Mouse (Mus musculus): ENCODE data around the gene Borcs5. TPM values are rescaled to one million over a fixed set of nuclear protein-coding genes. Genes with fewer than 3 reads are reported as not detected.
A peak's percentile ranks its signal among the peaks of the same experiment; 100 is the strongest.

Gene Borcs5
- polyA plus RNA-seq, 1 experiment from 2014 or later, result 28.3 TPM

DNA sequence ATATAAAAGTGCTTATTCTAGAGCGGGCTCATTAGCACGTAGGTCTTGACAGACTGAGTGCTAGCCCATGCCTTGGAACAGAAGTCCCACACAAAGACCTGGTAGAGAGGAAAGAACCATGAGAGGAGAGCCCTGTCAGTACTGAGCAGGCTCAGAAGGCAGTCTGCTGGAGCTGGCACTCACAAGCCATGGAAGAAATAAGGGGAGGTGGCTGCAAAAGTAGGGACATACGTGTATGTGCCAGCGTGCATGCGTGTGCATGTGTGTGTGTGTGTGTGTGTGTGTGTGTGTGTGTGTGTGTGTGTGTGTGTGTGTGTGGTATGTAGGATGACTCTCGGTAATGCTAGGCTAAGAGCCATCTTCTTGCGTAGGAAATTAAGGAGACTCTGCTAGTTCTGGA, 84.0 kb downstream of the Borcs5 start:
- Histone ChIP-seq H3K4me2 (no peak overlapping the region), H3K36me3 (ENCODE audit: control insufficient read depth, insufficient read depth, low read length) (peaks cover 9% of the 10 kb centered on the region), H3K9me3 (ENCODE audit: control insufficient read depth, low read length) (no peaks in the 10 kb centered on the region), H3K4me3 (ENCODE audit: low read depth, low read length) (no peak overlapping the region), H3K9ac (ENCODE audit: low read length) (no peak overlapping the region), H3K27me3 (ENCODE audit: control insufficient read depth, insufficient read depth, low read length) (no peaks in the 10 kb centered on the region), H3K27ac (ENCODE audit: low read depth, low read length) (no peak overlapping the region), H3K4me1 (ENCODE audit: control insufficient read depth, insufficient read depth, low read length) (no peaks in the 10 kb centered on the region)
- ATAC-seq (ENCODE audit: low FRiP score) (no peak), DNase-seq (ENCODE audit: low spot score, missing footprints) (no peak)
- 97% methylated on average over 7 of the region's 7 CpGs for WGBS

DNA sequence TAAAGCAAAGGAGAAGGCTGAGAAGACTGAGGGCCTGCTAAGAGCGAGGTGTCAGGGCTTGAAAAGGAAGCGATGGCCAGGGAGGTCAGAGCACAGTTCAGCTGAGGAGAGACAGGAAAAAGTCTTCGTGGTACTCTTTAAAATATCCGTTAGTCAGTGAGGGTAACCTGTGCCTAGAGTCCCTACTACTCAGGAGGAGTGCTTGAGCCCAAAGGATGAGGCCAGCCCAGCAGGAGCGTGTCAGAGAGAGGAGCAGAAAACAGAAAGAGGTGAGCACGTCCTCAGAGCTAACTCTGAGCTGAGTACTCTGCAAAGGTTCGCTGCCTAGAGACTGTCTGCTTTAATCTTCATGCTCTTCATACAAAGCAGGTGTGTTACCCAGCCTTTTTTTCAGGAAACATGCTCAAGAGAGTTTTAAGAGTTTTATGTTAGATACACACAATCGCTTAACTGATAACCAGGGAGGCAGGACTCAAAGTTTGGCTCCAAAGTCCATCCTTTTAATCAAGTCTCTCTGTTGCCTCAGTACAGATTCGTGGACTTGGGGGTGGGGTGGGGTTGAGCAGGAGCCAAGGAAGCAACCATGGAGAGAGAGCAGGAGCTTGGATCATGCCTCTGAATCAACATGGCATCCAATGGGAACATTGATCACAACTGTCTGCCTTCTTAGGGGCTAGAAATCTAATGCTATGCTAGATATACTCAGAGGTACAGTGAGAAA, 84.7 kb downstream of the Borcs5 start:
- no peaks in the 10 kb centered on the region for H3K9me3 ChIP-seq (ENCODE audit: control insufficient read depth, low read length)
- 91% methylated on average over 9 of the region's 9 CpGs for WGBS
- peaks cover 5% of the 10 kb centered on the region; the same call in 1 of the 2 replicates for H3K36me3 ChIP-seq (ENCODE audit: control insufficient read depth, insufficient read depth, low read length)
- no peaks in the 10 kb centered on the region for H3K27me3 ChIP-seq (ENCODE audit: control insufficient read depth, insufficient read depth, low read length)
- ATAC-seq (ENCODE audit: low FRiP score) (no peak), DNase-seq (ENCODE audit: low spot score, missing footprints) (no peak)
- H3K4me1 ChIP-seq (ENCODE audit: control insufficient read depth, insufficient read depth, low read length), result no peaks in the 10 kb centered on the region
- H3K27ac ChIP-seq (ENCODE audit: low read depth, low read length), result no peak overlapping the region
- no peak overlapping the region for H3K9ac ChIP-seq (ENCODE audit: low read length)
- no peak overlapping the region for H3K4me2 ChIP-seq
- no peak overlapping the region for H3K4me3 ChIP-seq (ENCODE audit: low read depth, low read length)

DNA sequence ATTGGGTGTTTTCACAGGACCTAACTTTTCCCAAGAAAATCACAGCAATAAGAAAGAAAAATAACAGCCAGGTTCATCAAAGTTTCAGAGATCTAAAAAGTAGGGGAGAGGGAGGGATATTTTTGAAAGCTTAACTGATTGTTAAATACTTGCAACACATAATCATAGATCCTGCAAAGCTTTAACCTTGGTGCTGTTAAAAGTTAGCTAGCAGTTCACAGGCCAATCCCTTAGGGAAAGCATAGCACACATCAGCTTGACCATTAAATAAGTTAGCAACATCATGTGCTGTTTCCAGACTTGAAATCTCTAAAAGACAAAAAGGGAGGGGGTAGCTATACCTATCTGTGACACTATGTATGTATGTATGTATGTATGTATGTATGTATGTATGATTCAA, 86.1 kb downstream of the Borcs5 start:
- Histone ChIP-seq H3K27ac (ENCODE audit: low read depth, low read length) (no peak overlapping the region), H3K36me3 (ENCODE audit: control insufficient read depth, insufficient read depth, low read length) (peaks cover 3% of the 10 kb centered on the region; the same call in 1 of the 2 replicates), H3K4me1 (ENCODE audit: control insufficient read depth, insufficient read depth, low read length) (no peaks in the 10 kb centered on the region), H3K9me3 (ENCODE audit: control insufficient read depth, low read length) (no peaks in the 10 kb centered on the region), H3K27me3 (ENCODE audit: control insufficient read depth, insufficient read depth, low read length) (no peaks in the 10 kb centered on the region), H3K9ac (ENCODE audit: low read length) (no peak overlapping the region), H3K4me2 (no peak overlapping the region), H3K4me3 (ENCODE audit: low read depth, low read length) (no peak overlapping the region)
- ATAC-seq (ENCODE audit: low FRiP score) (no peak), DNase-seq (ENCODE audit: low spot score, missing footprints) (no peak)

DNA sequence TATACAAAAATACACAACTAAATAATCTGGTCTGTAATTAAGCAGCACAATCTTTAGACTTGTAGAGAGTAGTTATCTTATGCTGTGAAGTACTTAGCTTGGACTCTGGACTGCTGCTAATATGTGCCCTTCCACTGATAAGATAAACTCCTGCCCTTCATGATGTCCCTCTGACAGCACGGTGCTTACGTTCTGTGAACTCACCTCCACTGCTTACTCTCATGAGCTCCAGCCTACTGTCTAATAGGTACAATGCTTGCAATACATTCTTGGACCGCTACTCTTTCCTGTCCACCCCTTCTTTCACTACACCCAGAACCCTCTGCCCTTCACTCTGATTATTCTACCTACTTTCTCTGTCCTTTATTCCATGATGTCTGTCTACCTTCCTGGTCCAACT, 91.7 kb downstream of the Borcs5 start:
- no peaks in the 10 kb centered on the region for H3K36me3 ChIP-seq (ENCODE audit: control insufficient read depth, insufficient read depth, low read length)
- H3K4me3 ChIP-seq (ENCODE audit: low read depth, low read length), result no peak overlapping the region
- H3K9me3 ChIP-seq (ENCODE audit: control insufficient read depth, low read length), result no peaks in the 10 kb centered on the region
- DNase-seq (ENCODE audit: low spot score, missing footprints), result peak; percentile 66
- no peak overlapping the region for H3K27ac ChIP-seq (ENCODE audit: low read depth, low read length)
- no peaks in the 10 kb centered on the region for H3K27me3 ChIP-seq (ENCODE audit: control insufficient read depth, insufficient read depth, low read length)
- H3K4me1 ChIP-seq (ENCODE audit: control insufficient read depth, insufficient read depth, low read length), result no peaks in the 10 kb centered on the region
- no peak for ATAC-seq (ENCODE audit: low FRiP score)
- no peak overlapping the region for H3K4me2 ChIP-seq
- no peak overlapping the region for H3K9ac ChIP-seq (ENCODE audit: low read length)
- WGBS, result 96% methylated on average over 3 of the region's 3 CpGs

DNA sequence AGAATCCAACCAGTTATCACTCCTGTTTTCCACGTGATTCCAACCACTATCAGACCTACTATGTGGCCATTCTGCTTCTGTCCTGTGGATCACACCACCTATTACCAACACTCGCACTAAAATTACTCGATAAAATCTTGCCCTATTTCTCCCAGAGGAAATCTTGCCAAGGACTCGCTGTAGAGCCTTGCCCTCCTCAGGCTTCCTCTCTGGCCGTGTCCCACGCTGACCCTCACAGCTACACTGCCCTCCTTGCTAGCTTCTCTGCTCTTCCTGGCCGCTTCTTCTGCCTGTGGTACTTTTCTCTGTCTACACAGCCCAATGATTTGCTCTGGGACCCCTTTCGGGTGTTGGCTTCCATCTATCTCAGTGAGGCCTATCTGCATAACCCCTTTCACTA, 93.5 kb downstream of the Borcs5 start:
- Histone ChIP-seq H3K9me3 (ENCODE audit: control insufficient read depth, low read length) (no peaks in the 10 kb centered on the region), H3K36me3 (ENCODE audit: control insufficient read depth, insufficient read depth, low read length) (no peaks in the 10 kb centered on the region; the same call in 1 of the 2 replicates), H3K27me3 (ENCODE audit: control insufficient read depth, insufficient read depth, low read length) (no peaks in the 10 kb centered on the region), H3K4me1 (ENCODE audit: control insufficient read depth, insufficient read depth, low read length) (no peaks in the 10 kb centered on the region), H3K4me2 (no peak overlapping the region), H3K9ac (ENCODE audit: low read length) (no peak overlapping the region), H3K27ac (ENCODE audit: low read depth, low read length) (no peak overlapping the region), H3K4me3 (ENCODE audit: low read depth, low read length) (no peak overlapping the region)
- 92% methylated on average over 8 of the region's 8 CpGs for WGBS
- DNase-seq (ENCODE audit: low spot score, missing footprints), result peak; percentile 54
- no peak for ATAC-seq (ENCODE audit: low FRiP score)

DNA sequence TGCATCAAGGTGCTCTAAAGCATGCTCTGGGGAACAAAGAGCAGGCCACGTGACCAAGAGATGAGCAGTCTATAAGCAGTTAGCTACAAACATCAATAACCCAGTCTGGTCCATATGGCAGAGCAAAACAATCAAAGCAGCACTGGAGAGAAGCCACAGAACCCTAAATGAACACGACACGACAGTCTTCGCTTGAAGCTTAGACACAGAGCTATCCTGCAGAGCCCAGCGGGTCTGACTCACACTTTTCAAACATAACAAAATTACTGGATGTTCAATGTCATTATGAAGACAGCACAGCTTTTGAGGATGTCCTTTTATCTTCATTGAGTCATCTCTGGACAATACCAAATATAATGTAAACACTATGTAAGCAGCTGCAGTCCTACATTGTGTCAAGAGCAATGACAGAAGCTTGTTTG, 94.5 kb downstream of the Borcs5 start:
- H3K4me2 ChIP-seq, result no peak overlapping the region
- DNase-seq (ENCODE audit: low spot score, missing footprints), result peak; percentile 67
- H3K4me3 ChIP-seq (ENCODE audit: low read depth, low read length), result no peak overlapping the region
- WGBS, result 77% methylated on average over 5 of the region's 5 CpGs
- no peak for ATAC-seq (ENCODE audit: low FRiP score)
- H3K4me1 ChIP-seq (ENCODE audit: control insufficient read depth, insufficient read depth, low read length), result no peaks in the 10 kb centered on the region
- H3K9me3 ChIP-seq (ENCODE audit: control insufficient read depth, low read length), result no peaks in the 10 kb centered on the region
- peaks cover 2% of the 10 kb centered on the region for H3K36me3 ChIP-seq (ENCODE audit: control insufficient read depth, insufficient read depth, low read length)
- H3K27ac ChIP-seq (ENCODE audit: low read depth, low read length), result no peak overlapping the region
- H3K27me3 ChIP-seq (ENCODE audit: control insufficient read depth, insufficient read depth, low read length), result no peaks in the 10 kb centered on the region
- H3K9ac ChIP-seq (ENCODE audit: low read length), result no peak overlapping the region

DNA sequence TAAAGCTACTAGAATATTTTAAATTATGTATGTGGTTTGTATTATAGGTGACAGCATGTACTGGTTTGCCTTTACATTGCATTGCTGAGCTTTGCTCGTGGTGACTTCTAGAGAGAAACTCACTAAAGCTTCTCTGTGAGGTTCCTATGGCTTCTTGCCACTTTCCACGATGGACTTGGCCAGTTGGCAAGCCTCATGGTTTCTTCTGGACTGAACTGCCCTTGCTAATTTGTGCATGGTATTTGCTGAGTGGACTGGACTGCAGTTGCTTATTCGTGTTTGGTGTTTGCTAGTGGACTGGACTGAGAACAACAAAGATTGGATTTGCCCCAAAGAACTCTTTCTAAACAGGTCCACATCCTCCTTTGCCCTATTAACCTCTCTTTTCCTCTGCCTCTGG, 97.5 kb downstream of the Borcs5 start:
- H3K36me3 ChIP-seq (ENCODE audit: control insufficient read depth, insufficient read depth, low read length), result peaks cover 8% of the 10 kb centered on the region
- WGBS, result 87% methylated on average over 3 of the region's 3 CpGs
- DNase-seq (ENCODE audit: low spot score, missing footprints), result peak; percentile 77

DNA sequence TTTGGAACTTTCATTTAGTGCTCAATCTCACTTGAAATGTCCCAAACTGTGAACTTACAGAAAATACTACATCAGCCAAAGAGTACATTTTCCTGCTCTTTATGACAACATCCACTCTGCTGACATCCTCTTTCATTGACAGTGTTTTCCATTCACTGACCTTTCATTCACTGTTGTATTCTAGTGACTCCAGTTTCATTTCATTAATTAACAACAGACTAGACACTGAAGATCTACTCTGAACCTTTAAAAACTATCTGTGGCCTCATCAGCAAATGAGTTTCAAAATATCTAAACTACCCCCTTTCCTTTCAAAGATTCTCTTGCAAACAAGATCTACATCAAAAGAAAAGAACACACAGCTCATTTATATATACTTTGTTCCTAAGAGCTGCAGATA, 104.3 kb downstream of the Borcs5 start:
- H3K4me3 ChIP-seq (ENCODE audit: low read depth, low read length), result no peak overlapping the region
- H3K9ac ChIP-seq (ENCODE audit: low read length), result no peak overlapping the region
- peaks cover 8% of the 10 kb centered on the region; the same call in 1 of the 2 replicates for H3K36me3 ChIP-seq (ENCODE audit: control insufficient read depth, insufficient read depth, low read length)
- H3K9me3 ChIP-seq (ENCODE audit: control insufficient read depth, low read length), result no peaks in the 10 kb centered on the region
- DNase-seq (ENCODE audit: low spot score, missing footprints), result no peak
- ATAC-seq (ENCODE audit: low FRiP score), result no peak
- no peak overlapping the region for H3K27ac ChIP-seq (ENCODE audit: low read depth, low read length)
- H3K4me2 ChIP-seq, result no peak overlapping the region
- no peaks in the 10 kb centered on the region for H3K27me3 ChIP-seq (ENCODE audit: control insufficient read depth, insufficient read depth, low read length)
- no peaks in the 10 kb centered on the region for H3K4me1 ChIP-seq (ENCODE audit: control insufficient read depth, insufficient read depth, low read length)

More for the DNA sequence above, 97.5 kb downstream of the Borcs5 start:
- Histone ChIP-seq H3K9me3 (ENCODE audit: control insufficient read depth, low read length) (no peaks in the 10 kb centered on the region), H3K9ac (ENCODE audit: low read length) (no peak overlapping the region), H3K4me1 (ENCODE audit: control insufficient read depth, insufficient read depth, low read length) (no peaks in the 10 kb centered on the region), H3K27me3 (ENCODE audit: control insufficient read depth, insufficient read depth, low read length) (no peaks in the 10 kb centered on the region), H3K4me2 (no peak overlapping the region), H3K27ac (ENCODE audit: low read depth, low read length) (no peak overlapping the region), H3K4me3 (ENCODE audit: low read depth, low read length) (no peak overlapping the region)
- ATAC-seq (ENCODE audit: low FRiP score), result no peak

DNA sequence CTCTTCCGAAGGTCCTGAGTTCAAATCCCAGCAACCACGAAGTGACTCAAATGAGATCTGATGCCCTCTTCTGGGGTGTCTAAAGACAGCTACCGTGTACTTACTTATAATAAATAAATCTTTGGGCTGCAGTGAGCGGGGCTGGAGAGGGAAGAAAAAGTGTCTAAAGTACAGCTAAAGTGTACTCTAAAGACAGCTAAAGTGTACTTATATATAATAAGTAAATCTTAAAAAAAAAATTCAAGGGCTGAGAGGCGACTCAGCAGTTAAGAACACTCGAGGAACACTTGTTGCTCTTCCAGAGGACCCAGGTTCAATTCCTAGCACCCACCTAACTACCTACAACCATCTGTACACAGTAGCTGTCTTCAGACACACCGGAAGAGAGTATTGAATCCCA, 106.6 kb downstream of the Borcs5 start:
- no peak overlapping the region for H3K4me2 ChIP-seq
- H3K9ac ChIP-seq (ENCODE audit: low read length), result no peak overlapping the region
- H3K9me3 ChIP-seq (ENCODE audit: control insufficient read depth, low read length), result no peaks in the 10 kb centered on the region
- H3K36me3 ChIP-seq (ENCODE audit: control insufficient read depth, insufficient read depth, low read length), result no peaks in the 10 kb centered on the region
- no peak overlapping the region for H3K4me3 ChIP-seq (ENCODE audit: low read depth, low read length)
- no peak overlapping the region for H3K27ac ChIP-seq (ENCODE audit: low read depth, low read length)
- no peaks in the 10 kb centered on the region for H3K27me3 ChIP-seq (ENCODE audit: control insufficient read depth, insufficient read depth, low read length)
- no peak for ATAC-seq (ENCODE audit: low FRiP score)
- peak; percentile 49 for DNase-seq (ENCODE audit: low spot score, missing footprints)
- 95% methylated on average over 7 of the region's 7 CpGs for WGBS
- no peaks in the 10 kb centered on the region for H3K4me1 ChIP-seq (ENCODE audit: control insufficient read depth, insufficient read depth, low read length)

Data from midbrain, embryonic 11.5 days (tissue).